In the genomic region with DNA sequence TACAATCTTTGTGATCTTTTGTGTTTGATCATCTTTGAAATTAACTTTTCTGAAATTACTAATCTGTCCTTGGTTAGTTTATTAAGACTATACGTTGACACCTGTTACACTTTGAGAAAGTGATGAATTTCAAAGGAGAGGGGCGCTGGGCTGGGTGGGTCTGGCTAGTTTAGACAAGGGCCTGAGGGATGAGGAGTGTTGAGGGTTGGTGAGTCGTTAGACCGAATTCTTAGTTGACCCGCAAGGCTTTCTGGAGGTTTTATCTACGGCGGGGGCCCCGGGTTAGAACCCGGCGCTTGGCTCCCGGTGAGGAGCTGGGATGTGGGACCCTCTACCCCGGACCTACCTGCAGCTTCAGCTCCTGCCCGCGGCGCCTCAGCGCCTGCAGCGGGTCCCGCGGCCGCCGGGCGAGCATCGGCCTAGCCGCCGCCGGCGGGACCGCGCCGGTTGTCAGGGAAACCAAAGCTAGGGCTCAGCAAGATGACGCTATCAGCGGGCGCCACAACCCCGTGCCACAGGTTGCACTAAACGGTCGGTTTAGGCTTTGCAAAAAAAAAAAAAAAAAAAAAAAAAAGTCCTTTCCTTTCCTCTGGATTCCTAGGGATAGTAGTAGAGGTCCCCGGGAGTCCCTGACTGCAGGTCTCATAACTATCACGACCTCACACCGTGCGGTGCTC, we compare ENCODE assay signal across 8 mouse cellular contexts. TPM values are rescaled to one million over a fixed set of nuclear protein-coding genes. Genes with fewer than 3 reads are reported as not detected.
DNase-seq lines count a peak whose midpoint lies in the region; ATAC-seq lines count a peak whose summit lies in the region.

A gene (minus strand): TSS at position 458 of the 677 bp plus-strand sequence.

- peak; percentile 84 for ATAC-seq in inflammation-experienced regulatory T-cells, adult 6 months
- peak; percentile 80 for ATAC-seq in megakaryocyte-erythroid progenitor cell, adult 5-6 weeks (replicated peaks; ENCODE audit: low FRiP score, low TSS enrichment, poor library complexity, severe bottlenecking)

- intact Hi-C loops in gastrocnemius, postnatal 14 days (cut with DNase I; ENCODE audit: low total_unique reads): no loop called here
- intact Hi-C loops in left cerebral cortex, postnatal 10 days (cut with DNase I): no loop called here

- DNase-seq in adipocyte (ENCODE audit: low spot score): peak; percentile 82
- DNase-seq in embryo, embryonic 10 days (ENCODE audit: low spot score): peak; percentile 94
- peak; percentile 88 for DNase-seq in gastrocnemius, postnatal 14 days
- DNase-seq in left cerebral cortex, postnatal 10 days (ENCODE audit: extremely low spot score in 1 of 2, low spot score in 2 of 2): peak; percentile 79 to 93
- peak; percentile 88 for DNase-seq in right cerebral cortex, postnatal 25 days
- DNase-seq in urinary bladder, postnatal 4 days (ENCODE audit: low spot score in 2 of 2): peak; percentile 77 to 86

RNA-seq across cellular contexts. Expression of the gene that starts here (rescaled TPM):
- total RNA-seq in gastrocnemius, postnatal 14 days (2021): 10 to 100 TPM; 13.7 to 15.4 TPM
- under 1 TPM in 1 of 3 experiments, not detected in 2; 0.36 TPM for polyA plus RNA-seq in inflammation-experienced regulatory T-cells, adult 6 months (2017; shearing (Covaris generic))
- total RNA-seq in left cerebral cortex, postnatal 10 days (2021): 10 to 100 TPM; 15.6 to 16.6 TPM
- total RNA-seq in megakaryocyte-erythroid progenitor cell, adult 5-6 weeks (2014; fragmentation: Nextera tagmentation): 19.2 and 19.3 TPM in 2 replicates
- total RNA-seq in megakaryocyte-erythroid progenitor cell, adult 5-6 weeks (2017): 24.4 and 26.4 TPM in 2 replicates

Comparison
In these comparisons a context has a peak if more than half of its experiments do, and no peak if none do; other contexts are left out.
1. Peak in every context shown above with its lines: DNase-seq and ATAC-seq.
2. Peak in ATAC-seq in inflammation-experienced regulatory T-cells, adult 6 months; RNA of the gene not detected or under 1 TPM.